Mouse (Mus musculus) heart, embryonic 13.5 days (tissue): ENCODE data around the gene Hsd17b13. TPM values are rescaled to one million over a fixed set of nuclear protein-coding genes. Genes with fewer than 3 reads are reported as not detected.

ENCODE experiments used
- ATAC-seq: fragments of 200-750 bp; cut with Nextera tagmentation; 2 replicates; pipeline ENCODE4 v1.8.0; 2017; ENCODE audit warnings: moderate TSS enrichment; ENCODE audit not compliant: insufficient number of reproducible peaks, low FRiP score, low TSS enrichment; ENCODE audit errors: extremely low read depth
- H3K27ac ChIP-seq: fragments of 300-500 bp; sonication (generic); replicated peaks from 2 replicates; pipeline ENCODE4 v1.5.1; 2015; ENCODE audit warnings: moderate library complexity, mild to moderate bottlenecking, inconsistent platforms
- H3K27me3 ChIP-seq: fragments of 300-500 bp; sonication (generic); replicated peaks from 2 replicates; pipeline ENCODE4 v1.6.1; 2015; ENCODE audit warnings: mild to moderate bottlenecking, inconsistent platforms
- H3K36me3 ChIP-seq: fragments of 300-500 bp; sonication (generic); 2 replicates; pipeline ENCODE4 v1.6.1; 2015; ENCODE audit warnings: mild to moderate bottlenecking, inconsistent platforms
- H3K4me1 ChIP-seq: fragments of 300-500 bp; sonication (generic); 2 replicates; pipeline ENCODE4 v1.6.1; 2015; ENCODE audit warnings: inconsistent platforms
- H3K4me2 ChIP-seq: fragments of 300-500 bp; sonication (generic); 2 replicates; pipeline ENCODE4 v1.6.1; 2015; ENCODE audit warnings: inconsistent platforms, mild to moderate bottlenecking, moderate library complexity
- H3K4me3 ChIP-seq: fragments of 300-500 bp; sonication (generic); 2 replicates; pipeline ENCODE4 v1.5.1; 2015; ENCODE audit warnings: moderate library complexity, mild to moderate bottlenecking, inconsistent platforms
- H3K9ac ChIP-seq: fragments of 300-500 bp; sonication (generic); 2 replicates; pipeline ENCODE4 v1.6.1; 2015; ENCODE audit warnings: inconsistent platforms, mild to moderate bottlenecking, moderate library complexity
- H3K9me3 ChIP-seq: fragments of 300-500 bp; sonication (generic); 2 replicates; pipeline ENCODE4 v1.6.1; 2016; ENCODE audit warnings: inconsistent platforms
- WGBS: fragments of 180-500 bp; shearing (Covaris S2); methylation state at CpG from one replicate; pipeline ENCODE4 v1.1.7; 2015; ENCODE audit warnings: mixed read lengths; 5-methylcytosine and 5-hydroxymethylcytosine counted together
- polyA plus RNA-seq: library from polyadenylated mRNA; unstranded; fragments of >200 nt; fragmentation: Nextera tagmentation; extraction: Ambion mirVana; gene quantifications from 2 replicates; pipeline ENCODE4 v1.2.1, GENCODE M21; 2015

Hsd17b13 gene
- polyA plus RNA-seq, 1 experiment from 2014 or later: 0.27 TPM

DNA sequence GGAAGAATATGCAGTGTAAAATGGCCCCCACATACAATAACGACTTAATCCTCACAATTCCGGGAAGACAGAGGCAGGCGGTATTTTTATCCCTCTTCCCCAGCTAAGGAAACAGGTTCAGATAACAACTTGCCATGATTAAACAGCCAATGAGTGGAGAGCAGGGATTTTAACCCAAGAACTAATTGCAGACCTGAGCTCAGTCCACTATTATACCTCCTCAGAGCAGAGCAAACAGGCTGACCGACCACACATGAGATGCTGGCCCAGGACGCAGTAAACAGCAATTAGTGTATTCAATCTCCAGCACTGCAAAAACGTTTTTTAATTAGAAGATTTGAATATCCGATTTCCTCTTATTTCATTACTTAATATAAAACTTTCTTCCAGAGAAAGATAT is 68.4 kb downstream of the Hsd17b13 start:
- Histone ChIP-seq H3K27me3 (no peaks in the 10 kb centered on the region; the same call in 1 of the 2 replicates), H3K9me3 (no peaks in the 10 kb centered on the region), H3K36me3 (no peaks in the 10 kb centered on the region), H3K4me3 (no peak overlapping the region), H3K9ac (no peak overlapping the region), H3K4me1 (peaks cover 20% of the 10 kb centered on the region; the same call in 1 of the 2 replicates), H3K27ac (no peak overlapping the region), H3K4me2 (no peak overlapping the region)
- 38% methylated on average over 7 of the region's 7 CpGs for WGBS
- no peak for ATAC-seq

DNA sequence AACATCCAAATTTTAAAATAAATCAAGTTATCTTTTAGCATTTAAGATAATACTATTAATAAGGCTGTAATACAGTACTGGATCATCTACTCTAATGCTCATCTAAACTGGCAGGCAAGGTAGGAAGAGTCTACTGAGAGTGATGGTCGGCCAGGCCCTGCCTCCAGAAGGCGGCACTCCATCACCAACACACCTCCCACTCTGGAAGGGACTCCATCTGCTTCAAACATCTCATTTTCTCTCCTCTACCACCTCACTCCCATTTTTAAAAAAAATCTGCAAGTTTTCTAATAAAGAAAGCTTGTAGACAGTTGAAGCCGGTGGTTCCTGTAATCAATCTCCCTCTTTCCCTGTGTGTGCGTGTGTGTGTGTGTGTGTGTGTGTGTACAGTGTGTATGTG is 69.4 kb downstream of the Hsd17b13 start:
- no peak for ATAC-seq
- H3K9ac ChIP-seq: no peak overlapping the region
- no peaks in the 10 kb centered on the region for H3K27me3 ChIP-seq
- no peak overlapping the region for H3K4me2 ChIP-seq
- no peak overlapping the region for H3K27ac ChIP-seq
- H3K9me3 ChIP-seq: no peaks in the 10 kb centered on the region
- no peak overlapping the region for H3K4me3 ChIP-seq
- H3K36me3 ChIP-seq: no peaks in the 10 kb centered on the region
- WGBS: 90% methylated on average over 4 of the region's 4 CpGs
- peaks cover 20% of the 10 kb centered on the region; the same call in 1 of the 2 replicates for H3K4me1 ChIP-seq

DNA sequence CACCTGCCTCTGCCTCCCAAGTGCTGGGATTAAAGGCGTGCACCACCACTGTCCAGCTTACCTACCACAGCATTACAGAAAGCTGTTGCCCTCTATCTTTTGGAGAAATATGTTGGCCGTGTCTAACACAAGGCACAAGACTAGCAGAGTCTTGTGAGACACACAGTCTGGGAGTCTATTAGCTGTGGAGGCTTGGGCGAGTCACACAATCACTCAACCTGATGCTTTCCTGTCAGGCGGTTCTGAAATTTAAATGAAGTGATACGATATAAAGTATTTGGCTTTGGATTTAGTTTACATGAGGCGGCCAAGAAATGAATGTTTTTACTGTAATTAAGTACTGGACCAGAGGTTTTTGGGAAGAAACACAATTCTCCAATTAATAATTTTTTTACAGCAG is 71.0 kb downstream of the Hsd17b13 start:
- 77% methylated on average over 6 of the region's 6 CpGs for WGBS
- no peak for ATAC-seq

More for the DNA sequence above, 71.0 kb downstream of the Hsd17b13 start:
- Histone ChIP-seq H3K9ac (no peak overlapping the region), H3K27ac (no peak overlapping the region), H3K27me3 (no peaks in the 10 kb centered on the region), H3K9me3 (no peaks in the 10 kb centered on the region), H3K36me3 (no peaks in the 10 kb centered on the region), H3K4me3 (no peak overlapping the region), H3K4me1 (peaks cover 17% of the 10 kb centered on the region; the same call in 1 of the 2 replicates), H3K4me2 (no peak overlapping the region)

Other genes starting within 250 kb of the Hsd17b13 start
- 8.5 and 10.2 TPM in 2 replicates for gene Klhl8, start 66.2 kb downstream of the Hsd17b13 start, polyA plus RNA-seq
- 2.8 and 3.3 TPM in 2 replicates for gene Hsd17b11, start 44.5 kb upstream of the Hsd17b13 start, polyA plus RNA-seq
- 53.7 and 55.6 TPM in 2 replicates for gene Nudt9, start 68.9 kb upstream of the Hsd17b13 start, polyA plus RNA-seq
- not detected in 2 replicates for gene Gm17660, start 100.2 kb upstream of the Hsd17b13 start, polyA plus RNA-seq
- gene Sparcl1, start 136.3 kb upstream of the Hsd17b13 start, polyA plus RNA-seq: 45.7 and 47.3 TPM in 2 replicates
- gene Dspp, start 193.3 kb upstream of the Hsd17b13 start, polyA plus RNA-seq: not detected in 2 replicates
- gene Dmp1, start 225.2 kb upstream of the Hsd17b13 start, polyA plus RNA-seq: 0.05 and 0.06 TPM in 2 replicates